Mouse (Mus musculus) liver, embryonic 13.5 days (tissue): ENCODE measurements around the gene Nup43. TPM values are rescaled to one million over a fixed set of nuclear protein-coding genes. Genes with fewer than 3 reads are reported as not detected.
A peak's percentile ranks its signal among the peaks of the same experiment; 100 is the strongest.
"Not testable (repeated sequence)": the region's sequence is repeated elsewhere in the genome, so short reads cannot be mapped to it uniquely, and the experiment has no call there.

Experiments used
- ATAC-seq: fragments of 200-750 bp; cut with Nextera tagmentation; 2 replicates; pipeline ENCODE4 v1.8.0; 2017; ENCODE audit warnings: low read depth, mild to moderate bottlenecking, moderate number of reproducible peaks, moderate library complexity
- DNase-seq: peaks from one replicate; pipeline ENCODE4 v3.0.0; 2022
- H3K27ac ChIP-seq: fragments of 300-500 bp; sonication (generic); 2 replicates; pipeline ENCODE4 v1.5.1; 2015; ENCODE audit warnings: moderate library complexity, mild to moderate bottlenecking, inconsistent platforms
- H3K27me3 ChIP-seq: fragments of 300-500 bp; sonication (generic); 2 replicates; pipeline ENCODE4 v1.6.1; 2015; ENCODE audit warnings: mild to moderate bottlenecking, inconsistent platforms
- H3K36me3 ChIP-seq: fragments of 300-500 bp; sonication (generic); 2 replicates; pipeline ENCODE4 v1.6.1; 2015; ENCODE audit warnings: mild to moderate bottlenecking, inconsistent platforms
- H3K4me1 ChIP-seq: fragments of 300-500 bp; sonication (generic); replicated peaks from 2 replicates; pipeline ENCODE4 v1.6.1; 2015; ENCODE audit warnings: inconsistent platforms
- H3K4me2 ChIP-seq: fragments of 300-500 bp; sonication (generic); 2 replicates; pipeline ENCODE4 v1.6.1; 2015; ENCODE audit warnings: inconsistent platforms, mild to moderate bottlenecking, moderate library complexity
- H3K4me3 ChIP-seq: fragments of 300-500 bp; sonication (generic); replicated peaks from 2 replicates; pipeline ENCODE4 v1.5.1; 2015; ENCODE audit warnings: mild to moderate bottlenecking, inconsistent platforms
- H3K9ac ChIP-seq: fragments of 300-500 bp; sonication (generic); 2 replicates; pipeline ENCODE4 v1.6.1; 2015; ENCODE audit warnings: mild to moderate bottlenecking, inconsistent platforms
- H3K9me3 ChIP-seq: fragments of 300-500 bp; sonication (generic); replicated peaks from 2 replicates; pipeline ENCODE4 v1.6.1; 2016; ENCODE audit warnings: inconsistent platforms
- WGBS: fragments of 180-500 bp; shearing (Covaris S2); methylation state at CpG from one replicate; pipeline ENCODE4 v1.1.7; 2015; ENCODE audit not compliant: insufficient replicate concordance; 5-methylcytosine and 5-hydroxymethylcytosine counted together
- polyA plus RNA-seq: library from polyadenylated mRNA; unstranded; fragments of >200 nt; fragmentation: Nextera tagmentation; extraction: Ambion mirVana; gene quantifications from 2 replicates; pipeline ENCODE4 v1.2.1, GENCODE M21; 2015

The Nup43 gene
- 39.0 and 44.7 TPM in 2 replicates for polyA plus RNA-seq

GRCm38 (mm10) chr10:7667342-7667802 lies at the start of gene Nup43:
TSS of gene Nup43 (plus strand) at chr10:7667503.
- H3K4me1 ChIP-seq: peaks cover 30% of the 10 kb centered on the region
- H3K4me2 ChIP-seq: peak within 1 kb of the TSS; percentile 77
- no peaks in the 10 kb centered on the region for H3K27me3 ChIP-seq
- DNase-seq: peak; percentile 83
- peak within 1 kb of the TSS; percentile 76 for H3K9ac ChIP-seq
- no peaks in the 10 kb centered on the region for H3K9me3 ChIP-seq
- WGBS: under 1% methylated on average over 24 of the region's 24 CpGs
- ATAC-seq: peak; percentile 69
- peak within 1 kb of the TSS; percentile 81 for H3K4me3 ChIP-seq
- peaks cover 27% of the 10 kb centered on the region for H3K36me3 ChIP-seq
- peak within 1 kb of the TSS; percentile 71; the same call in 1 of the 2 replicates for H3K27ac ChIP-seq

- H3K4me1 ChIP-seq, H3K9ac ChIP-seq, ATAC-seq, DNase-seq, H3K4me2 ChIP-seq, H3K27ac ChIP-seq, H3K9me3 ChIP-seq, H3K4me3 ChIP-seq, H3K27me3 ChIP-seq, H3K36me3 ChIP-seq: not testable (repeated sequence)
- WGBS: 73% methylated on average over 3 of the region's 3 CpGs
These were observed 49.7 kb upstream of the Nup43 start for GRCm38 (mm10) chr10:7617556-7617955.

GRCm38 (mm10) chr10:7619821-7620241 lies 47.5 kb upstream of the Nup43 start:
- H3K9me3 ChIP-seq: no peaks in the 10 kb centered on the region
- no peaks in the 10 kb centered on the region for H3K36me3 ChIP-seq
- H3K4me1 ChIP-seq: no peaks in the 10 kb centered on the region
- H3K9ac ChIP-seq: no peak overlapping the region
- 92% methylated on average over 5 of the region's 5 CpGs for WGBS
- no peaks in the 10 kb centered on the region for H3K27me3 ChIP-seq
- DNase-seq (no peak), ATAC-seq (no peak)
- H3K27ac ChIP-seq: no peak overlapping the region
- H3K4me2 ChIP-seq: no peak overlapping the region
- no peak overlapping the region for H3K4me3 ChIP-seq

DNA sequence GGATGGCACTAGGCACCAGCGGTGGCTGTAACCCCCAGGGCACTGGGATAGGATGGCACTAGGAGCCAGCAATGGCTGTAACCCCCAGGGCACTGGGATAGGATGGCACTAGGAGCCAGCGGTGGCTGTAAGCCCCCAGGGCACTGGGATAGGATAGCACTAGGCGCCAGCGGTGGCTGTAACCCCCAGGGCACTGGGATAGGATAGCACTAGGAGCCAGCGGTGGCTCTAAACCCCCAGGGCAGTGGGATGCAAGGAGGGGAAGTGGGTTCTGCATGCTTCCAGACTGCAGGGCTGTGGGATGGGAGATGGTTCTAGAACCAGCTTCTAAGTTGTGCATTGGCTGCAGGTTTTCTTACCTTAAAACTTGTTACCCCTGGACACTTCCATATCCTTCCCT lies 46.6 kb upstream of the Nup43 start:
- Histone ChIP-seq H3K4me3 (no peak overlapping the region), H3K27ac (no peak overlapping the region), H3K36me3 (no peaks in the 10 kb centered on the region), H3K4me1 (no peaks in the 10 kb centered on the region), H3K4me2 (no peak overlapping the region), H3K9ac (no peak overlapping the region), H3K27me3 (no peaks in the 10 kb centered on the region), H3K9me3 (no peaks in the 10 kb centered on the region)
- DNase-seq: no peak
- ATAC-seq: no peak
- 71% methylated on average over 5 of the region's 5 CpGs for WGBS

- Histone ChIP-seq H3K4me3 (no peak overlapping the region), H3K36me3 (no peaks in the 10 kb centered on the region), H3K4me2 (no peak overlapping the region), H3K9me3 (no peaks in the 10 kb centered on the region), H3K9ac (no peak overlapping the region), H3K27ac (no peak overlapping the region), H3K27me3 (no peaks in the 10 kb centered on the region), H3K4me1 (no peaks in the 10 kb centered on the region)
- DNase-seq (no peak), ATAC-seq (no peak)
- 78% methylated on average over 3 of the region's 3 CpGs for WGBS
These were observed 44.9 kb upstream of the Nup43 start for GRCm38 (mm10) chr10:7622378-7622777.

DNA sequence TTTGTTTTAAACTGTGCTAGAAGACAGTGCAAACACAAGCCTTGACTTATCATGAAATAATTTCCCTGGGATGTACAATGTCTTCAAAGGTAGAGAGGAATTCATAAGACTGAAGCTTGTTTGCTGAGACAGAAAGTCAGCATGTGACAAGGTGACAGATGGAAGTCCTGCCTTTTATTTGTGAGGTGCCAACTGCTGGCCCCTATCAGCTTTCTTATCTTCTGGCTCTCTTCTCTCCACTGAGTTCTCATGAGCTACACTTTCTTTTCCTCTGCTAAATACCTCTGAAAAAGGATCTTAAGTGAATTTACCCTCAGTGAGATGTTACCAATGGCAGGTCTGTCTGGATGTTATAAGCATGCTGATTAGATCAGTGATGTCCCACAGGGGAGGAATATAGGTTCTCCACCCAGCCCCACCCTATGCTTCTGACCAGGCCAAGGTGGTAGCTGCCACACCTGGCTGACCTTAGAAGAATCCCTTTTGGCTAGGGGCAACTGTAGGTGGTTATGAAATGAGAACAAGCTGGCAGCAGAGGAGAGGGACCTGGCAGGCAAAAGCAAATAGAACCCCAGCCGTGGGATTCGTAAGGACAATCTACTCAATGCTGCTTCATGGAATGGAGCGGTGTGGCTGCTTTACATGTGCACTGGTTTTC lies 43.3 kb upstream of the Nup43 start:
- no peaks in the 10 kb centered on the region for H3K9me3 ChIP-seq
- no peak overlapping the region for H3K4me2 ChIP-seq
- no peak overlapping the region for H3K27ac ChIP-seq
- H3K4me3 ChIP-seq: no peak overlapping the region
- peaks cover 5% of the 10 kb centered on the region for H3K36me3 ChIP-seq
- ATAC-seq (no peak), DNase-seq (no peak)
- no peaks in the 10 kb centered on the region for H3K27me3 ChIP-seq
- no peaks in the 10 kb centered on the region for H3K4me1 ChIP-seq
- 81% methylated on average over 3 of the region's 3 CpGs for WGBS
- no peak overlapping the region for H3K9ac ChIP-seq

- Histone ChIP-seq H3K27me3 (no peaks in the 10 kb centered on the region), H3K4me1 (no peaks in the 10 kb centered on the region), H3K4me2 (no peak overlapping the region), H3K4me3 (no peak overlapping the region), H3K36me3 (peaks cover 38% of the 10 kb centered on the region), H3K9ac (no peak overlapping the region), H3K27ac (no peak overlapping the region), H3K9me3 (no peaks in the 10 kb centered on the region)
- ATAC-seq (no peak), DNase-seq (no peak)
- 87% methylated on average over 4 of the region's 4 CpGs for WGBS
These were observed 38.2 kb upstream of the Nup43 start for GRCm38 (mm10) chr10:7629092-7629491.

DNA sequence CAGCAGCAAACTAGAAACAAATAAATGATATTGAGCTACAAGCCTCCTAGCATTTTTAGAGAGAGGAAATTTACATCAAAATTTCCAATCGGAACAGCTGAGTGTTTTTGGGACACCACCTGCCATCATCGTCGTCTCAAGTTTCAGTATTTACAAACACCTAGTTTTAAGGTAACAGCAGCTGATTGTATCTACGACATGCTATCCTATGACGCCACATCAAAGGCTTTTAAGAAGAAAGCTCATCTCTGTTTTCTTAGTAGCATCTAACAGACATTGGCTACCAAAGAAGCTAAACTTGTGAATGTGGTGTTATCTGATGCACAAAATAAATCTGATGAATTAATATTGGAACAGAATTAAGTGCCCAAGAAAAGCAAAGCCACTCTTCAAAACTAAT lies 37.0 kb upstream of the Nup43 start:
- no peaks in the 10 kb centered on the region for H3K9me3 ChIP-seq
- no peak overlapping the region for H3K4me3 ChIP-seq
- peaks cover 38% of the 10 kb centered on the region for H3K36me3 ChIP-seq
- H3K4me1 ChIP-seq: no peaks in the 10 kb centered on the region
- no peak overlapping the region for H3K4me2 ChIP-seq
- no peaks in the 10 kb centered on the region for H3K27me3 ChIP-seq
- no peak overlapping the region for H3K9ac ChIP-seq
- no peak for ATAC-seq
- 87% methylated on average over 5 of the region's 5 CpGs for WGBS
- H3K27ac ChIP-seq: no peak overlapping the region
- no peak for DNase-seq

DNA sequence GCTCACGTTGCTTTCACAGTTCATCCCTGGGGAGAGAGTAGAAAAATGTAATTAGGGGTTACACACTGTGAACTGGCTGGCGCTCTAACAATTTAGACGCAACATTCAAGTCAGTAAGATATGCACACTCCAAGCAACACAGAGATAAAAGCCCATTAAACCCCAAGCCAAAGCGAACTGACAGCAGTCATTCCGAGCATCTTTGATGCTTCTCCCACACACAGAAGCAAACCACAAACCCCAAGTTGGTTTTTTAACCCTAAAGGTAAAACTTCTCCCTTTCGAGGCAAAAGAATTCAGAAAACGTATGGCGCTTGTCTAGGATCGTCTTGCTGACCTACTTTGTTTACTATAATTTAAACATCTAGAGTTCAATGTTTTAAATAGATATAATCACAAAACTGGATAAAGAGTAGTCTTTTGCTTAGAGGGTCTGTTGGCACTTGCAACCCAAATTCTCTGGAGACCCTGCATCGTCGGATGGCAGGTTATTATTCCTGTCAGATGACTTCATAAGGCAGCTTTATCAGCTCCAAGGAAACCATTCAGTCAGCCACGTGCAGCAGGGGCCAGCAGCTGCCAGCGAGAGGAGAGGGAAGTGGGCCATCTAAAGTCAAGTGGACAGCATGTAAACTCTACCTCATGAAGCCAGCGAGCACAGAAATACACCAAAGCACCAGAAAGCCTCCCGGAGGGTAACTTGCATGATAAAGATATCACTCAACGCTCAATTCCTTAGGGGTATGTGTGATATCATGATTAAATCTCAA lies 36.2 kb upstream of the Nup43 start:
- Histone ChIP-seq H3K9me3 (no peaks in the 10 kb centered on the region), H3K27ac (no peak overlapping the region)
- no peak for ATAC-seq

DNA sequence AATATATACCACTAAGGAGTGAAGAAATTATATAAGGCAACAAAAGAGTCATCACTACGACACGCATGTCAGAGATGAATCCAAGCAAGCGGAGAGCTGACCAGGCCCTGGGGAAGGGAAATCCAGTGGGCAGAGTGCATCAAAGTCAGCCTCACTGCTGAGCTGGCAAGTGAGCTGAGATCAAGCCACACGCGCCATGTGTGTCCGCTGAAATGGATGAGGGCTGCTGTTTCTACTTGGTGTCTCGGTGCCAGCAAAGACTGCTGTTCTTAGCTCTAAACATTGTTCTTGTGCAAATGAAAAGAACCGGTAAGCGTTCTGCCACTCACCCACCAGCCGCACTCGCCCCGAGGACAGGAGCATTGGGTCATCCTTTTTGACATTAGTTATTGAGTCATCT lies 26.9 kb upstream of the Nup43 start:
- H3K4me2 ChIP-seq: no peak overlapping the region
- no peak overlapping the region for H3K9ac ChIP-seq
- H3K27me3 ChIP-seq: no peaks in the 10 kb centered on the region
- H3K27ac ChIP-seq: no peak overlapping the region
- H3K4me1 ChIP-seq: no peaks in the 10 kb centered on the region
- 93% methylated on average over 12 of the region's 12 CpGs for WGBS
- no peaks in the 10 kb centered on the region for H3K9me3 ChIP-seq
- H3K4me3 ChIP-seq: no peak overlapping the region
- DNase-seq (no peak), ATAC-seq (no peak)
- H3K36me3 ChIP-seq: peaks cover 78% of the 10 kb centered on the region

More for the DNA sequence above, 36.2 kb upstream of the Nup43 start:
- Histone ChIP-seq H3K4me1 (no peaks in the 10 kb centered on the region), H3K9ac (no peak overlapping the region), H3K4me3 (no peak overlapping the region), H3K27me3 (no peaks in the 10 kb centered on the region), H3K36me3 (peaks cover 38% of the 10 kb centered on the region), H3K4me2 (no peak overlapping the region)
- no peak for DNase-seq
- WGBS: 75% methylated on average over 16 of the region's 16 CpGs

- no peak for ATAC-seq
- WGBS: 73% methylated on average over 2 of the region's 2 CpGs
- H3K36me3 ChIP-seq: peaks cover 70% of the 10 kb centered on the region
These were observed 21.4 kb upstream of the Nup43 start for GRCm38 (mm10) chr10:7645911-7646310.

More at GRCm38 (mm10) chr10:7645911-7646310, 21.4 kb upstream of the Nup43 start:
- Histone ChIP-seq H3K9ac (no peak overlapping the region), H3K9me3 (no peaks in the 10 kb centered on the region), H3K4me3 (no peak overlapping the region), H3K4me2 (no peak overlapping the region), H3K4me1 (no peaks in the 10 kb centered on the region), H3K27ac (no peak overlapping the region), H3K27me3 (no peaks in the 10 kb centered on the region)
- DNase-seq: no peak
